Mouse (Mus musculus): ENCODE data around the gene Pklr. TPM values are rescaled to one million over a fixed set of nuclear protein-coding genes. Genes with fewer than 3 reads are reported as not detected.
A peak's percentile ranks its signal among the peaks of the same experiment; 100 is the strongest.

Gene Pklr
- polyA plus RNA-seq, 1 experiment from 2014 or later = 5.5 TPM

- Histone ChIP-seq H3K4me1 (peaks cover 27% of the 10 kb centered on the region), H3K9me3 (replicated peaks) (no peaks in the 10 kb centered on the region), H3K27ac (no peak overlapping the region), H3K9ac (no peak overlapping the region), H3K36me3 (peaks cover 52% of the 10 kb centered on the region), H3K27me3 (no peaks in the 10 kb centered on the region), H3K4me3 (replicated peaks) (no peak overlapping the region), H3K4me2 (no peak overlapping the region)
- 85% methylated on average over 19 of the region's 19 CpGs for WGBS
- ATAC-seq (replicated peaks; ENCODE audit: low FRiP score) = no peak
Observed at GRCm38 (mm10) chr3:89166945-89167344, 31.0 kb downstream of the Pklr start.

- Histone ChIP-seq H3K4me3 (replicated peaks) (no peak overlapping the region), H3K4me2 (no peak overlapping the region), H3K4me1 (peaks cover 20% of the 10 kb centered on the region), H3K27me3 (no peaks in the 10 kb centered on the region), H3K36me3 (peaks cover 79% of the 10 kb centered on the region), H3K9me3 (replicated peaks) (no peaks in the 10 kb centered on the region), H3K27ac (no peak overlapping the region), H3K9ac (no peak overlapping the region)
- 95% methylated on average over 11 of the region's 11 CpGs for WGBS
- ATAC-seq (replicated peaks; ENCODE audit: low FRiP score) = no peak
Observed at GRCm38 (mm10) chr3:89174844-89175243, 38.9 kb downstream of the Pklr start.

DNA sequence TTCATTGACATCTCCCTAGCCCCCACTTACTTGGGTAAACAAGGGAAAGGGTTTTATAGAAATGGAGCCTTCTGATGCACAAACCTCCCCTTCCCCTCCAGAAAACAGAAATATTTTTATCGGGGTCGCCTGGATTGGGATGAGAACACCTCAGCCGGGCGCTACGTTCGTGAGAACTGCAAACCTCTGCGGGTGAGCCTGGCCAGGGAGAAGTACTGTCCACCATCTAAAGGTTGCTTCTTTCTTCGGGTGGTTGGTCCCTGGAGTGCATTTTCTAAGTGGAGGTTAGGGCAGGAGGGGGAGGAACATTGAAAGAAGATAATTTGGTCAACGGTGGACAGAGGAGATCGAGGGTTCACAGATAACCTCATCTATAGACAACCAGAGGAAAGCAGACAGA, 39.6 kb downstream of the Pklr start:
- no peak for ATAC-seq (replicated peaks; ENCODE audit: low FRiP score)
- Histone ChIP-seq H3K4me2 (no peak overlapping the region), H3K4me1 (peaks cover 20% of the 10 kb centered on the region), H3K27ac (no peak overlapping the region), H3K4me3 (replicated peaks) (no peak overlapping the region), H3K9me3 (replicated peaks) (no peaks in the 10 kb centered on the region), H3K27me3 (no peaks in the 10 kb centered on the region), H3K9ac (no peak overlapping the region), H3K36me3 (peaks cover 79% of the 10 kb centered on the region)
- WGBS = 94% methylated on average over 10 of the region's 10 CpGs

DNA sequence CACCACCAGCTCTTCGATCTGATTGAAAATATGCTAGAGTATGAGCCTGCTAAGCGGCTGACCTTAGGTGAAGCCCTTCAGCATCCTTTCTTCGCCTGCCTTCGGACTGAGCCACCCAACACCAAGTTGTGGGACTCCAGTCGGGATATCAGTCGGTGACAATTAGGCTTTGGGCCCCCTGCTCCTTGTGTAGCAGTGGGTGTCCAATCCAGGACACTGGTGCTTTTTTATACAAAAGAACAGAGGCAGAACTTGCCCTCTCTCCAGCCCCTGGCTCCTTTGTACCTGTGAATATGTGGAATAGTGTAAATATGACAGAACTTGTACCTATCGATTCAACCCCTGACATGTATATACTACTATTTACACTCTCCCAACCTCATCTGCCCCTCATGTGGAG, 40.5 kb downstream of the Pklr start:
- Histone ChIP-seq H3K4me1 (peaks cover 20% of the 10 kb centered on the region), H3K27me3 (no peaks in the 10 kb centered on the region), H3K4me2 (no peak overlapping the region), H3K9ac (no peak overlapping the region), H3K36me3 (peaks cover 79% of the 10 kb centered on the region), H3K27ac (peak overlapping the region; percentile 30; the same call in 1 of the 2 replicates), H3K9me3 (replicated peaks) (no peaks in the 10 kb centered on the region), H3K4me3 (replicated peaks) (no peak overlapping the region)
- no peak for ATAC-seq (replicated peaks; ENCODE audit: low FRiP score)
- 82% methylated on average over 7 of the region's 7 CpGs for WGBS

DNA sequence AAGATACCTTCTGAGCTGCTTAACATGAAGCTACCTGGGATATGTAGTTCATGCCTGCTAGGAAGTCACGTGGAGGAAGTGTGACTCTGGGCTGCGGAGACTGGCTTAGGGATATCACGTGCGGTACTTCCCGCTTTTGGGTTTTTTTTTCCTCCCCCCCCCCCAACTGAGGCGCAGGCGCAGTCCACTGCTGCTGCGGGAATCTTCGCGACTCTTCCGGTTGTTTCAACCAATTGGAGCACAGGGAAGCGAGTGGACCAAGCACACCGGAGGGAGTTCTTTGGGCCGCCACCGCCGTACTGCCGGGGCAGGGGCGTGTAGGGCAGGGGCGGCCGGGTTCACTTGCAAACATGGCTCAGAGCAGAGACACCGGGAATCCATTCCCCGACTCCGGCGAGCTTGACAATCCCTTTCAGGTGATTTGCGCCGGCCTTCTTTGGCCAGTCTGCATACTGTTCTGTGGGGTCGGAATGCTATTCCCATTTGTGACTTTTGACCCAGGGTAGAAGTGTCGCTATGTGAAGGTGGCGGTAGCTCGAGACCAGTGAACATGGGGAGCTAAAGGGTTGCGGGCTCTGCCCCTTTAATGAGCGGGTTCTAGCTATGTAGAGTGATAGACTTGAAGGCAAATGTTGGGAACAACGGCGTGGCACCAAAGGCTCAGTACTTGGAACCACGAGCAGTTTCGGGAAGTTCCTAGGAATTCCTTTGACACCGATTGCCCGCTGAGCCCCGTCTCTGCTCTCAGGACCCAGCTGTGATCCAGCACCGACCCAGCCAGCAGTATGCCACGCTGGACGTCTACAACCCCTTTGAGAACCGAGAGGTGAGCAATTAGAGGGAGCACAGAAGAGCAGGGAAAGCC, 41.5 kb downstream of the Pklr start, which contains the start of gene Scamp3:
Scamp3 (plus strand) TSS at position 232 of the 865 bp plus-strand sequence.
- no peaks in the 10 kb centered on the region for H3K9me3 ChIP-seq (replicated peaks)
- peak within 1 kb of the TSS; percentile 88 for H3K4me2 ChIP-seq
- peak within 1 kb of the TSS; percentile 87 for H3K4me3 ChIP-seq (replicated peaks)
- under 1% methylated on average over 43 of the region's 43 CpGs for WGBS
- peak within 1 kb of the TSS; percentile 88 for H3K27ac ChIP-seq
- peak; percentile 95 for ATAC-seq (replicated peaks; ENCODE audit: low FRiP score)
- H3K4me1 ChIP-seq = peaks cover 24% of the 10 kb centered on the region
- peak within 1 kb of the TSS; percentile 81 for H3K9ac ChIP-seq
- H3K36me3 ChIP-seq = peaks cover 79% of the 10 kb centered on the region
- no peaks in the 10 kb centered on the region for H3K27me3 ChIP-seq

- Histone ChIP-seq H3K27ac (peak overlapping the region; percentile 88), H3K4me1 (peaks cover 28% of the 10 kb centered on the region), H3K36me3 (peaks cover 73% of the 10 kb centered on the region), H3K27me3 (no peaks in the 10 kb centered on the region), H3K4me2 (peak overlapping the region; percentile 88), H3K9me3 (replicated peaks) (no peaks in the 10 kb centered on the region), H3K4me3 (replicated peaks) (peak overlapping the region; percentile 87), H3K9ac (peak overlapping the region; percentile 81)
- WGBS = 3% methylated on average over 6 of the region's 6 CpGs
- no peak for ATAC-seq (replicated peaks; ENCODE audit: low FRiP score)
Observed at GRCm38 (mm10) chr3:89178107-89178385, 42.1 kb downstream of the Pklr start.

DNA sequence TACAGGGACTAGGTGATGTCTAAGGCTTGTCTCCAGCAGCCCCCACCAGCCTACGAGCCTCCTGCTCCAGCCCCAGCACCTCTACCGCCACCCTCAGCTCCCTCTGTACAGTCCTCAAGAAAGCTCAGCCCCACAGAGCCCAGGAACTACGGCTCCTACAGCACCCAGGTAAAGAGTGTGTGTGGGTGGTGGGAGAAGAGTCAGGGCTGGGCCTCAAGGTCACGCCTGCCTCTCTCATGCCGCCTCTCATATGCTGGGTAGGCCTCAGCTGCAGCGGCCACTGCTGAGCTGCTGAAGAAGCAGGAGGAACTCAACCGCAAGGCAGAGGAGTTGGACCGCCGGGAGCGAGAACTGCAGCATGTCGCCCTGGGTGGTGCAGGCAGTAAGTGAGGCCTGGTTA, 43.1 kb downstream of the Pklr start:
- ATAC-seq (replicated peaks; ENCODE audit: low FRiP score) = no peak
- WGBS = 92% methylated on average over 11 of the region's 11 CpGs
- H3K9me3 ChIP-seq (replicated peaks) = no peaks in the 10 kb centered on the region
- no peak overlapping the region for H3K27ac ChIP-seq
- peak overlapping the region; percentile 88; the same call in 1 of the 2 replicates for H3K4me2 ChIP-seq
- peaks cover 63% of the 10 kb centered on the region for H3K36me3 ChIP-seq
- no peaks in the 10 kb centered on the region for H3K27me3 ChIP-seq
- no peak overlapping the region for H3K9ac ChIP-seq
- peaks cover 36% of the 10 kb centered on the region for H3K4me1 ChIP-seq
- no peak overlapping the region for H3K4me3 ChIP-seq (replicated peaks)

DNA sequence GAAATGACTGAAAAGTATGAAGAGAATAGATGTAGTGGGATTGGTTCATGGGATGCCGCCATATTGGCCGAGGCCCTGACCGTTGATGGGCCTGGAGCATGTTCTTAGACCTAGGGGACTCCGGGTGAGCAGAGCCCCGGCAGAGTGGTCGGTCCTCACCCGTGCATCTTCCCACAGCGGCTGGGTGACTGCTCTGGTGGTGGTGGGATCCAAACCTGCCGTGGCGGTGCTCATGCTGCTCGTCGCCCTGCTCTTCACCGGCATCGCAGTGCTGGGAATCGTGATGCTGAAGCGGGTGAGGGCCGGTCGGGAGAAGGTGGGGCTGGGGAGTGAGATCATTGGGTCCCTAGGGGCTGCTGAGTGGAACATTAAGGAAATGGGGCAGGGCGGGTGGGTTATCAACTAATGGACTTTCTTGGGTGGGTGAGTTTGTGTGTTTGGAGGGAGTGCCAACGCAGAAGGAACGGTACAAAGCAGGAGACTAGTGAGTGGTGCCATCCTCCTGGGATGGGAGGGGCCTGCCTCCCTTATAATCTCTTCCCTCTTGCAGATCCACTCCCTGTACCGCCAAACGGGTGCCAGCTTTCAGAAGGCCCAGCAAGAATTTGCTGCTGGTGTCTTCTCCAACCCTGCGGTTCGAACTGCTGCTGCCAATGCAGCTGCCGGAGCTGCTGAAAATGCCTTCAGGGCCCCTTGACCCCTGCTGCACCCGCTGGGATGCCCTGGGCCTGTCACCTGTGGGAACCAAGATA, 46.0 kb downstream of the Pklr start:
- Histone ChIP-seq H3K36me3 (peaks cover 39% of the 10 kb centered on the region), H3K4me1 (peaks cover 57% of the 10 kb centered on the region), H3K27me3 (no peaks in the 10 kb centered on the region), H3K9me3 (replicated peaks) (no peaks in the 10 kb centered on the region), H3K27ac (peak overlapping the region; percentile 89; the same call in 1 of the 2 replicates), H3K9ac (no peak overlapping the region), H3K4me2 (no peak overlapping the region), H3K4me3 (replicated peaks) (no peak overlapping the region)
- 91% methylated on average over 27 of the region's 27 CpGs for WGBS
- no peak for ATAC-seq (replicated peaks; ENCODE audit: low FRiP score)

DNA sequence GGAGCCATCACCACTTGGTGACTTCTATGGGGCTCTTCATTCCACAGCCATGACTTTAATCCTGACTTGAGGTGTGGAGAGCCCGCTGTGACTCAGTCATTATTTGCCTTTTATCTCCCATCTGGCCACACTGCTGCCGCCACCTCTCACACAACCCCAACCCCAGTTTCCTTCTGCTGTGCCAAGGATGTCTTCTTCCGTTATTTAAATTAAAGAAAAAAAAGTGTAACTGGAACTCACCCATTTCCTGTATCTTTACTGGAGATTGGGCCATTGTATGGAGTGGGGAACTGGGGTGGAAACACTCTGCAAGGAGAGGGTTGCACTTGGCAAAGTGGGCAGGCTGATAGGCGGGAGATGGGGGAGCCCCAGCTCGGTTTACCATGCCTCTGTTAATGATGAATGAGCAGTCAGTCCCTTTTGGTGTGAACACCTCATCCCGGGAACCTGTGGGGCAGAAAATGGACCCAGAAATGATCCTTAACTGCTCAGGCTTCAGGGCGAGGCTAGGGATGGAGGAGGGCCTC, 46.7 kb downstream of the Pklr start:
- ATAC-seq (replicated peaks; ENCODE audit: low FRiP score) = peak; percentile 1; the same call in 1 of the 2 replicates
- Histone ChIP-seq H3K4me2 (peak overlapping the region; percentile 83), H3K36me3 (peaks cover 44% of the 10 kb centered on the region), H3K4me3 (replicated peaks) (peak overlapping the region; percentile 60), H3K9ac (no peak overlapping the region), H3K4me1 (peaks cover 62% of the 10 kb centered on the region), H3K27ac (peak overlapping the region; percentile 89; the same call in 1 of the 2 replicates), H3K27me3 (no peaks in the 10 kb centered on the region), H3K9me3 (replicated peaks) (no peaks in the 10 kb centered on the region)
- 43% methylated on average over 7 of the region's 7 CpGs for WGBS

DNA sequence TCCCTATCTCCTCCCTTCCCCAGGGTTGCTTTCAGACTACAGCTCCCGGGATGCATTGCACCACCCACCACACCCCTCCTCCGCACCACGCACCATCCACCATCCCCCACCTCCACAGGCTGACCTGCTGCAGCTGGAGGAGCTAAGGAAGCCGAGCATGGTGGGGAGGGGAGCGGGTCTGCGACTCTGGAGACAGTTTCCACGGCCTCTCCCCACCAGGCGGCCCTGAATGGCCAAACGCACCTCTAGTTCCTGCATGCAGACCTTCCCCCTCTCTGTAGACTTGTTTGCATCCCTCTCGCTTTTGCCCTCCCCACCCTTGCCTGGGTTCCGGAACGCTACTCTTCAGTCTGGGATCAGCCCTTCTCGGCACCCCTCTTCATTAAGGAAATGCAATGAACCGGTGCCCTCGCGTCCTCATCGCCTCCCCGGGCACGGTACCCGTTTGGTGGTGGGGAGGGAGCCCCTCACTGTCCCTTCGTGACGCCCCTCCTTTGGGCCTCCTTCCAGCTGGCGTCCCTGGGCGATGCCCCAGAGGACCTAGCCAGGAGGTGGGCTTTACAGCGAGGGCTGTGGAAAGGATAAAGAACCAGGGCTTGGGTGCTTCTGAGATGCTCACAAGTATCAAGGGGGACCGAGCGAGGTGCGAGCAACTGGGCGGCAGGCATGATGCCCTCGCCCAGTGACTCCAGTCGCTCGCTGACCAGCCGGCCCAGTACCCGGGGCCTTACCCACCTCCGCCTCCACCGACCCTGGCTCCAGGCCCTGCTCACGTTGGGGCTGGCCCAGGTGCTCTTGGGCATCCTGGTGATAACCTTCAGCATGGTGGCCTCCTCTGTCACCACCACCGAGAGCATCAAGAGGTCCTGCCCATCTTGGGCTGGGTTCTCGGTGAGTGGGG, 47.4 kb downstream of the Pklr start, which contains the start of gene Fam189b:
Fam189b (plus strand) TSS at position 86 of the 901 bp plus-strand sequence.
- Histone ChIP-seq H3K27ac (peak within 1 kb of the TSS; percentile 89), H3K9me3 (replicated peaks) (no peaks in the 10 kb centered on the region), H3K4me2 (peak within 1 kb of the TSS; percentile 83), H3K9ac (peak within 1 kb of the TSS; percentile 54), H3K27me3 (no peaks in the 10 kb centered on the region), H3K4me3 (replicated peaks) (peak within 1 kb of the TSS; percentile 60), H3K36me3 (peaks cover 50% of the 10 kb centered on the region), H3K4me1 (peaks cover 65% of the 10 kb centered on the region)
- 5% methylated on average over 39 of the region's 39 CpGs for WGBS
- peak; percentile 92 for ATAC-seq (replicated peaks; ENCODE audit: low FRiP score)

- Histone ChIP-seq H3K36me3 (peaks cover 55% of the 10 kb centered on the region), H3K27me3 (no peaks in the 10 kb centered on the region), H3K4me3 (replicated peaks) (peak overlapping the region; percentile 60), H3K9ac (peak overlapping the region; percentile 54), H3K27ac (peak overlapping the region; percentile 89), H3K4me2 (peak overlapping the region; percentile 83), H3K9me3 (replicated peaks) (no peaks in the 10 kb centered on the region), H3K4me1 (peaks cover 65% of the 10 kb centered on the region)
- WGBS = 66% methylated on average over 6 of the region's 6 CpGs
- no peak for ATAC-seq (replicated peaks; ENCODE audit: low FRiP score)
Observed at GRCm38 (mm10) chr3:89183959-89184315, 48.0 kb downstream of the Pklr start.
